Mouse (Mus musculus) forebrain, embryonic 14.5 days (tissue): ENCODE data around the gene Rps16. TPM values are rescaled to one million over a fixed set of nuclear protein-coding genes. Genes with fewer than 3 reads are reported as not detected.
"Not testable (repeated sequence)": the region's sequence is repeated elsewhere in the genome, so short reads cannot be mapped to it uniquely, and the experiment has no call there.

Experiments used
- ATAC-seq: fragments of 200-750 bp; cut with Nextera tagmentation; 2 replicates; pipeline ENCODE4 v1.8.0; 2017; ENCODE audit warnings: mild to moderate bottlenecking, moderate library complexity
- DNase-seq: peaks from one replicate; pipeline ENCODE4 v3.0.0-alpha.2; 2015; ENCODE audit warnings: low spot score
- H3K27ac ChIP-seq: fragments of 300-500 bp; sonication (generic); 2 replicates; pipeline ENCODE4 v1.5.1; 2014; ENCODE audit warnings: low read depth, mild to moderate bottlenecking, control low read depth, low read length, moderate library complexity
- H3K27me3 ChIP-seq: fragments of 300-500 bp; sonication (generic); replicated peaks from 2 replicates; pipeline ENCODE4 v1.6.1; 2014; ENCODE audit warnings: low read length, control low read depth, mixed read lengths; ENCODE audit not compliant: control insufficient read depth, insufficient read depth
- H3K36me3 ChIP-seq: fragments of 300-500 bp; sonication (generic); 2 replicates; pipeline ENCODE4 v1.6.1; 2014; ENCODE audit warnings: low read length, control low read depth; ENCODE audit not compliant: control insufficient read depth, insufficient read depth
- H3K4me1 ChIP-seq: fragments of 300-500 bp; sonication (generic); 2 replicates; pipeline ENCODE4 v1.6.1; 2014; ENCODE audit warnings: antibody characterized with exemption, low read length, control low read depth; ENCODE audit not compliant: control insufficient read depth, insufficient read depth
- H3K4me2 ChIP-seq: fragments of 300-500 bp; sonication (generic); 2 replicates; pipeline ENCODE4 v1.6.1; 2014; ENCODE audit warnings: mild to moderate bottlenecking, control low read depth, low read length
- H3K4me3 ChIP-seq: fragments of 300-500 bp; sonication (generic); 2 replicates; pipeline ENCODE4 v1.5.1; 2014; ENCODE audit warnings: low read depth, low read length, control low read depth
- H3K9ac ChIP-seq: fragments of 300-500 bp; sonication (generic); 2 replicates; pipeline ENCODE4 v1.6.1; 2014; ENCODE audit warnings: mild to moderate bottlenecking, low read length, control low read depth, moderate library complexity
- H3K9me3 ChIP-seq: fragments of 300-500 bp; sonication (generic); replicated peaks from 2 replicates; pipeline ENCODE4 v1.6.1; 2016; ENCODE audit warnings: low read length, control low read depth, mixed read lengths; ENCODE audit not compliant: control insufficient read depth
- WGBS: fragments of 180-500 bp; shearing (Covaris S2); extraction: QIAGEN DNeasy Blood & Tissue Kit; methylation state at CpG from one replicate; pipeline ENCODE4 v1.1.7; 2014; 5-methylcytosine and 5-hydroxymethylcytosine counted together
- polyA plus RNA-seq: library from polyadenylated mRNA; unstranded; fragments of >200 nt; fragmentation: Nextera tagmentation; extraction: Ambion mirVana; gene quantifications from 2 replicates; pipeline ENCODE4 v1.2.1, GENCODE M21; 2014

The Rps16 gene
- polyA plus RNA-seq, 1 experiment from 2014 or later = 750 TPM

GRCm38 (mm10) chr7:28387384-28387783, 36.9 kb downstream of the Rps16 start:
- H3K4me1 ChIP-seq, DNase-seq, H3K4me3 ChIP-seq, H3K27me3 ChIP-seq, H3K9me3 ChIP-seq, H3K27ac ChIP-seq, H3K9ac ChIP-seq, ATAC-seq, H3K4me2 ChIP-seq: not testable (repeated sequence)
- WGBS = 90% methylated on average over 7 of the region's 7 CpGs
- H3K36me3 ChIP-seq = peaks cover 43% of the 10 kb centered on the region

GRCm38 (mm10) chr7:28390331-28390730, 39.9 kb downstream of the Rps16 start:
- Histone ChIP-seq H3K27me3 (no peaks in the 10 kb centered on the region), H3K9me3 (no peaks in the 10 kb centered on the region), H3K9ac (no peak overlapping the region), H3K4me3 (no peak overlapping the region), H3K4me2 (no peak overlapping the region), H3K4me1 (peaks cover 8% of the 10 kb centered on the region), H3K36me3 (peaks cover 45% of the 10 kb centered on the region), H3K27ac (no peak overlapping the region)
- no peak for DNase-seq
- 94% methylated on average over 3 of the region's 3 CpGs for WGBS
- ATAC-seq = no peak

- H3K27me3 ChIP-seq = no peaks in the 10 kb centered on the region
- peak within 1 kb of the TSS; percentile 94 for H3K4me2 ChIP-seq
- ATAC-seq (peak; percentile 98), DNase-seq (peak; percentile 100)
- under 1% methylated on average over 58 of the region's 58 CpGs for WGBS
- no peaks in the 10 kb centered on the region for H3K9me3 ChIP-seq
- H3K4me1 ChIP-seq = peaks cover 8% of the 10 kb centered on the region
- peaks cover 58% of the 10 kb centered on the region for H3K36me3 ChIP-seq
- peak within 1 kb of the TSS; percentile 85 for H3K9ac ChIP-seq
- H3K27ac ChIP-seq = peak within 1 kb of the TSS; percentile 56
- H3K4me3 ChIP-seq = peak within 1 kb of the TSS; percentile 81
These were observed 42.2 kb downstream of the Rps16 start, which contains the start of the genes Med29 and Paf1 for GRCm38 (mm10) chr7:28392429-28393271. Gene Med29 (minus strand): TSS chr7:28392708. Gene Paf1 (plus strand): TSS chr7:28392951.

GRCm38 (mm10) chr7:28393272-28393951, 43.0 kb downstream of the Rps16 start:
- Histone ChIP-seq H3K9ac (peak overlapping the region; percentile 85), H3K4me2 (peak overlapping the region; percentile 94), H3K27ac (peak overlapping the region; percentile 56), H3K36me3 (peaks cover 60% of the 10 kb centered on the region), H3K9me3 (no peaks in the 10 kb centered on the region), H3K4me1 (peaks cover 8% of the 10 kb centered on the region), H3K27me3 (no peaks in the 10 kb centered on the region), H3K4me3 (peak overlapping the region; percentile 81)
- ATAC-seq (no peak), DNase-seq (no peak)
- WGBS = 6% methylated on average over 22 of the region's 22 CpGs

- Histone ChIP-seq H3K27me3 (no peaks in the 10 kb centered on the region), H3K36me3 (peaks cover 60% of the 10 kb centered on the region), H3K27ac (no peak overlapping the region), H3K4me2 (no peak overlapping the region), H3K4me1 (peaks cover 8% of the 10 kb centered on the region), H3K9me3 (no peaks in the 10 kb centered on the region), H3K4me3 (no peak overlapping the region), H3K9ac (no peak overlapping the region)
- DNase-seq (no peak), ATAC-seq (no peak)
- WGBS = 93% methylated on average over 4 of the region's 4 CpGs
These were observed 45.0 kb downstream of the Rps16 start for GRCm38 (mm10) chr7:28395425-28395824.

GRCm38 (mm10) chr7:28398000-28398399, 47.5 kb downstream of the Rps16 start:
- Histone ChIP-seq H3K9ac (no peak overlapping the region), H3K4me3 (no peak overlapping the region), H3K27ac (no peak overlapping the region), H3K27me3 (no peaks in the 10 kb centered on the region), H3K4me1 (peaks cover 4% of the 10 kb centered on the region), H3K9me3 (no peaks in the 10 kb centered on the region), H3K4me2 (no peak overlapping the region), H3K36me3 (peaks cover 82% of the 10 kb centered on the region)
- 75% methylated on average over 3 of the region's 3 CpGs for WGBS
- ATAC-seq = no peak
- DNase-seq = peak; percentile 53

GRCm38 (mm10) chr7:28398696-28399340, 48.4 kb downstream of the Rps16 start:
- Histone ChIP-seq H3K4me3 (no peak overlapping the region), H3K9me3 (no peaks in the 10 kb centered on the region), H3K36me3 (peaks cover 90% of the 10 kb centered on the region), H3K9ac (no peak overlapping the region), H3K27me3 (no peaks in the 10 kb centered on the region), H3K4me1 (no peaks in the 10 kb centered on the region), H3K4me2 (no peak overlapping the region), H3K27ac (no peak overlapping the region)
- WGBS = 91% methylated on average over 10 of the region's 10 CpGs
- no peak for ATAC-seq
- DNase-seq = no peak

- H3K9me3 ChIP-seq = no peaks in the 10 kb centered on the region
- 100% methylated on average over 1 of the region's 1 CpGs for WGBS
- ATAC-seq (no peak), DNase-seq (no peak)
- H3K4me2 ChIP-seq = no peak overlapping the region
- H3K4me3 ChIP-seq = no peak overlapping the region
- H3K27ac ChIP-seq = no peak overlapping the region
- H3K36me3 ChIP-seq = peaks cover 99% of the 10 kb centered on the region
- H3K9ac ChIP-seq = no peak overlapping the region
- no peaks in the 10 kb centered on the region for H3K27me3 ChIP-seq
- no peaks in the 10 kb centered on the region for H3K4me1 ChIP-seq
These were observed 50.6 kb downstream of the Rps16 start for GRCm38 (mm10) chr7:28401030-28401429.
